Mouse (Mus musculus) heart, embryonic 16.5 days (tissue): ENCODE results near the gene Anxa10. TPM values are rescaled to one million over a fixed set of nuclear protein-coding genes. Genes with fewer than 3 reads are reported as not detected.

Source experiments
- ATAC-seq: fragments of 200-750 bp; cut with Nextera tagmentation; replicated peaks from 2 replicates; pipeline ENCODE4 v1.8.0; 2017; ENCODE audit warnings: moderate number of reproducible peaks; ENCODE audit not compliant: insufficient read depth, low FRiP score; ENCODE audit errors: extremely low read depth
- H3K27ac ChIP-seq: fragments of 300-500 bp; sonication (generic); 2 replicates; pipeline ENCODE4 v1.5.1; 2014; ENCODE audit warnings: mild to moderate bottlenecking, low read length, control low read depth, moderate library complexity
- H3K27me3 ChIP-seq: fragments of 300-500 bp; sonication (generic); 2 replicates; pipeline ENCODE4 v1.6.1; 2014; ENCODE audit warnings: low read length, mixed read lengths; ENCODE audit not compliant: control insufficient read depth, insufficient read depth
- H3K36me3 ChIP-seq: fragments of 300-500 bp; sonication (generic); 2 replicates; pipeline ENCODE4 v1.6.1; 2014; ENCODE audit not compliant: control insufficient read depth, insufficient read depth
- H3K4me1 ChIP-seq: fragments of 300-500 bp; sonication (generic); 2 replicates; pipeline ENCODE4 v1.6.1; 2014; ENCODE audit warnings: low read length, mixed read lengths; ENCODE audit not compliant: control insufficient read depth, insufficient read depth
- H3K4me2 ChIP-seq: fragments of 300-500 bp; sonication (generic); 2 replicates; pipeline ENCODE4 v1.6.1; 2014; ENCODE audit warnings: low read depth, mild to moderate bottlenecking, control low read depth, low read length
- H3K4me3 ChIP-seq: fragments of 300-500 bp; sonication (generic); 2 replicates; pipeline ENCODE4 v1.5.1; 2014; ENCODE audit warnings: mild to moderate bottlenecking, control low read depth, low read length
- H3K9ac ChIP-seq: fragments of 300-500 bp; sonication (generic); 2 replicates; pipeline ENCODE4 v1.6.1; 2014; ENCODE audit warnings: low read length, control low read depth
- H3K9me3 ChIP-seq: fragments of 300-500 bp; sonication (generic); replicated peaks from 2 replicates; pipeline ENCODE4 v1.6.1; 2016; ENCODE audit warnings: low read length; ENCODE audit not compliant: control insufficient read depth
- WGBS: fragments of 180-500 bp; shearing (Covaris S2); extraction: QIAGEN DNeasy Blood & Tissue Kit; methylation state at CpG from one replicate; pipeline ENCODE4 v1.1.7; 2014; 5-methylcytosine and 5-hydroxymethylcytosine counted together
- polyA plus RNA-seq: library from polyadenylated mRNA; unstranded; fragments of >200 nt; fragmentation: Nextera tagmentation; extraction: Ambion mirVana; gene quantifications from 2 replicates; pipeline ENCODE4 v1.2.1, GENCODE M21; 2015

The Anxa10 gene
- polyA plus RNA-seq, 1 experiment from 2014 or later: 0.12 TPM

DNA sequence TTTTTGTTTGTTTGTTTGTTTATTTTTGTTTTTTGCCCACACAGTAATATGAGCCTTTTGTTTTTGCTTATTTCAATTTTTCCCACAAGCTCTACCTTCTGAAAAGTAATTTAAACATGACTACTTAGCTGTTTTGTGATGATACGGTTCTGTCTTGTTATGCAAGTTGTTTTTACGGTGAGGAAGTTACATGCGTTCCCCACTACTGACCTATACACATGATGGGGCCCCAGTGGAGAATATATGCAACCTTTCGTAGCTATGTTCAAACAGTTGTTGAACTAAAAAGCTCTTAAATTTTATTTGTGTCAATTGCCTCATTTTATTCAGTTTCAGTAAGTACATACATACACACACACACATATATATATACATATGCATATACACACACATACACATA is 108.4 kb downstream of the Anxa10 start:
- 91% methylated on average over 4 of the region's 4 CpGs for WGBS
- Histone ChIP-seq H3K9me3 (no peaks in the 10 kb centered on the region), H3K4me1 (no peaks in the 10 kb centered on the region), H3K4me2 (no peak overlapping the region), H3K36me3 (no peaks in the 10 kb centered on the region), H3K27me3 (no peaks in the 10 kb centered on the region), H3K27ac (no peak overlapping the region), H3K4me3 (no peak overlapping the region), H3K9ac (no peak overlapping the region)
- ATAC-seq: no peak

DNA sequence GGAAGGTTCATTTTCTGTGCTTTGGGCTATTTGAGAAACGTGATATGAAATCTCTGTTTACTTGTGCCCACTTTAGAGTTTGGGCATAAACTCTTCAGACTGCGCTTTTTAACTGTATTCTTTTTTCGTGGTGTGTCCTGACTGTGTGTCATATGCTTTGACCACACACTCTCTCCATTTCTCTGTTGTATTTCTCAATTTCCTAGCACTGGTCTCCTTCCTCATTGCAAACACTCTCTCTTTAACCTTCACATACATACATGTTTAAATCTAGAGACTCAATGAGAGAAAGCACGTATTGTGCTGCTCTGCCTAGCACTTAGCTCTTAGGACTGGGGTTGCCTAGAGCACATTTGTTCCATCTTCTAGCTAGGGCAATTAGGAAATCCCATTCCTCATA is 108.8 kb downstream of the Anxa10 start:
- WGBS: 89% methylated on average over 4 of the region's 4 CpGs

More for the DNA sequence above, 108.8 kb downstream of the Anxa10 start:
- Histone ChIP-seq H3K36me3 (no peaks in the 10 kb centered on the region), H3K4me1 (no peaks in the 10 kb centered on the region), H3K9ac (no peak overlapping the region), H3K27me3 (no peaks in the 10 kb centered on the region), H3K9me3 (no peaks in the 10 kb centered on the region), H3K27ac (no peak overlapping the region), H3K4me3 (no peak overlapping the region), H3K4me2 (no peak overlapping the region)
- no peak for ATAC-seq

Other genes with a start within 250 kb of the Anxa10 start
- 189 and 190 TPM in 2 replicates for gene Palld, start 220.5 kb downstream of the Anxa10 start, polyA plus RNA-seq
- gene Ddx60, start 195.1 kb downstream of the Anxa10 start, polyA plus RNA-seq: 2.7 and 3.2 TPM in 2 replicates